Mouse (Mus musculus): ENCODE measurements around the gene Metap1.
"Not testable (repeated sequence)": the region's sequence is repeated elsewhere in the genome, so short reads cannot be mapped to it uniquely, and the experiment has no call there.

Gene Metap1

GRCm38 (mm10) chr3:138499854-138500740 lies 10.8 kb upstream of the Metap1 start:
- DNase-seq, result no peak

DNA sequence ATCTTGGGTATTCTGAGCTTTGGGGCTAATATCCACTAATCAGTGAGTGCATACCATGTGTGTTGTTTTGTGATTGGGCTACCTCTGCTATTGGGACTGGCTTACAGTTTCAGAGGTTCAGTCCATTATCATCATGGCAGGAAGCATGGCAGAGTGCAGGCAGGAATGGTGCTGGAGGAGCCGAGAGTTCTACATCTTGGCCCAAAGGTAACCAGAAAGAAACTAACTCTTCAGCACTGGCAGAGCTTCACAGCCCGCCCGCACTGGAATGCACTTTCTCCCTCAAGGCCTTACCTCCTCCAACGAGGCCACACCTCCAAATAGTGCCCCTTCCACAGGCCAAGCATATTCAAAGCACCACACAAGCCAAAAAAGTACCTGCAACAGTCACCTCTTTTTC lies 9.4 kb upstream of the Metap1 start:
- DNase-seq, result no peak

DNA sequence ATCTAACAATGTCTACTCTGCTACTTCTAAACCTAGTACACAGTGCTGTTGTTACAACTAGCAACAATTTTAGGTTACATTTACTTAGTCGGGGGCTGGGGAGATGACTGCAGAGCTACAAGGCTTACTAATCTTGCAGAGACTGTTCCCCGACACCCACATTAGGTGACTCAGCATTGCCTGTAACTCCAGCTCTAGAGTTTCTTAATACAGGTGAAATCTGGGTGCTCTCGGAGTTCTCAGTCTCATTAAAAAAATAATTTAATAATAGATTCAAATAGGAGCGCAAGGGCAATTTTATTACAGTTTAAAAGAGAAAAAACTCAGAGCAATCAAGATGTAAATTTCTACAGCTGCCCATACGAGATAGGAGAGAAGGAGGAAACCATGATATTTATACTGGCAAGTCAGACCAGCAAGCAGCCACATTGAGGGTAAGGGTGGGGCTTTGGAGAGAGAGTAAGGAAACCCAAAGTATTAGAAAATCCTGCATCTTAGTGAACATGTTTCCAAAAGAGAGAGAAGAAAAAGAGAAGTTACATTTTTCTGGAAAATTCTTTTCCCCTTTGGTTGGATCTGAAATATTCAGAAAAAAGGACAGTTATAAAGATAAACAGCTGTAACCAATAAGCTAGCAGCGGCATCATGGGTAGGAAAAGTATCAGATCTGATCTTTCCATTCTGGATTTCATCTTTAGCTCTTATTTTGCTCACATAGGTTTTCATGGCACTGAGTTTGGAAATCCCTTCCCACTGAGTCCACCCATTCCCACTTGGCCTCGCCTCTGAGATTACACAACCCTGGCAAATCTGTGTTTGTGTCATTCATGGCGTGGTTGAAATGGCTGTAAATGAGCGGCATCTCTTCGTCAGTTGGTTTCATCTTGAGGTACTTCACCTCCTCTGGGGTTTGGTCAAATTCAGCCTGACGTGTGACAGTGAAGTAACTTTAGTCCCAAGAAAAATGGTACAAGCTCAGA lies 6.1 kb upstream of the Metap1 start:
- no peak for DNase-seq

- DNase-seq, result no peak
These were observed 5.2 kb upstream of the Metap1 start for GRCm38 (mm10) chr3:138494565-138494964.

- DNase-seq, result no peak
These were observed 4.4 kb upstream of the Metap1 start for GRCm38 (mm10) chr3:138493668-138494067.

GRCm38 (mm10) chr3:138490034-138490337 lies 671 bp upstream of the Metap1 start:
- no peak for DNase-seq

DNA sequence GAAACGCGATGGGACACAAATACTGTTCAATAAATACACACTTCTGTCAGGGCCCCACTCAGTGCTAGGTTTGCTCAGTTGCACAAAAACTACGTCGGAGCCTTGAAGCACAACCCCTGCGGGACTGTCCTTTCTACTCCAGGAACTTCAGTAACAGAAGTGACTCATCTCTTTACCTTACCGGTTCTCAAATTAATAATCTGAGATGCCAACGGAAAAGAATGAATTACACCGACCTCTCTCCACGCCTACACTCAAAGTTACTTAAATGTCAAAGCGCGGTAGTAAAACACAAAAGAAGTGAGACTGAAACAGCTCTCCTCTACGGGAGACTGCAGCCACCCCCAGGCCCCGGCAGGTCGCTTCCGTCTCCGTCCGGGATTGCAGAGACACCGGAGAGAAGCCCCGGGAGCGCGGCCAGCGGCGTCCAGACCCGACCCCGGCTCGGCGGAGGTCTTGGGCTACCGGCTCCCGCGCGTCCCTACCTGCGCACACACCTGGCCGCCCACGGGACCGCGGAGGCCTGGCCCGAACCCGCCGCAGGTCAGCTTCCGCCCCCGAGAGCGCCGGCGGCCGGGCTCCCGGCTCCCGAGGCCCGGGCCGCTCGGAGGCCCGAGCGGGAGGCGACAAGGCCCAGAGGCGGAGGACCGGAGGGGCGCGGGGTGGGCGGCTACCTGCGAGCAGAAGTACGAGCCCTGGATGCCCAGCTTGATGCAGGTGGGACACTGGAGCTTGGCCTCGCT lies 560 bp downstream of the Metap1 start:
- DNase-seq, result no peak

GRCm38 (mm10) chr3:138483240-138483639 lies 6.1 kb downstream of the Metap1 start:
- no peak for DNase-seq

DNA sequence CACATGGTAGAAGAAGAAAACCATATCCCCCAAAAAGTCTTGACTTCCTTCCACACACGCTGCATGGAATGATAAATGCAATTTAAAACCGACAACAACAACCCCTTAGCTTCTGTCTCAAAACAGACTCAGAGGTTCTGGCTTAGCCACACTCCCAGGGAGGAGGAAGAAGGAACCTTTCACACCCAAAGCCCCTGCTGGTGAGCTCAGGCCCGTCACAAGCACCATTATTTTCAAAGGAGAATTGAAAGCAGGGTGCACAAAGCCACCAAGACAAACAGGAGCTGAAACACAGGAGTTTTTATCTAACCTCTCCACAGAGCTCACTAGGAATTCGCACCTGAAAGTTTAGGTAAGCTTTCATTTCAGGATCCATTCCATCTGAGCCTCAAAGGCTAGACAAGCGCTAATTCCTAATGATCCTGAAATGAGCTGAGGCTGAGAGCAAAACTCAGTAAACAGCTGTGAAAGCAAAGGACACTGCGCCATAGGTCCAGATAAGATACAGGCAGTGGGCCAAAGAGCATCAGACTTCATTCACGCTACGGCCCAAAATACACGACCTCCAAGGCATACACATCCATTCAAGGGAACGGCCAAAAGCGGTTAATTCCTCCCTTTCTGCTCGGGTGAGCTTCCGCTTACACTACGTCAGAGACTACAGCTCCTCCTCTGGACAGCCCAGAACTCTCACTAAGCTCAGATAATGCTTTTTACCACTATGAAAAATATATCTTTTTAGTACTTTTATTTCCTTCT lies 7.6 kb downstream of the Metap1 start:
- DNase-seq, result no peak

- DNase-seq, result no peak
These were observed 9.8 kb downstream of the Metap1 start for GRCm38 (mm10) chr3:138479489-138479888.

GRCm38 (mm10) chr3:138471066-138471465 lies 18.2 kb downstream of the Metap1 start:
- no peak for DNase-seq

- not testable (repeated sequence) for DNase-seq
These were observed 22.7 kb downstream of the Metap1 start for GRCm38 (mm10) chr3:138466656-138467055.

GRCm38 (mm10) chr3:138464573-138465147 lies 24.7 kb downstream of the Metap1 start:
- no peak for DNase-seq

- no peak for DNase-seq
These were observed 25.5 kb downstream of the Metap1 start for GRCm38 (mm10) chr3:138463807-138464206.

GRCm38 (mm10) chr3:138463137-138463536 lies 26.2 kb downstream of the Metap1 start:
- DNase-seq, result peak; percentile 46

DNA sequence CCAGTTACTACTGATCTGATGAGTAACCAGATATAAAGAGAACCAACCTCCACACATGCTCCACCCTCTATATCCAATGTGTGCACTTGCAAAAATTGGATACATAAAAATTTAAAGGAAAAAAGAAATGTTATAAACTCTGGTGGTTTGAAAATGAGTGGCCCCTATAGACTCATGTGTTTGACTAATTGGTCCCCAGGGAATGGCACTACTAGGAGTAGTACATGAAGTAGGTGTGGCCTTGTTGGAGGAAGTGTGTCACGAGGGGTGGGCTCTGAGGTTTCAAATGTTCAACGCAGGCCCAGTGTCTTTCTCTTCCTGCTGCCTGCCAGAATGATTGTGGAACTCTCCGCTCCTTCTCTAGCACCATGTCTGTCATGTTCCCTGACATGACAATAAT lies 27.5 kb downstream of the Metap1 start:
- no peak for DNase-seq

DNA sequence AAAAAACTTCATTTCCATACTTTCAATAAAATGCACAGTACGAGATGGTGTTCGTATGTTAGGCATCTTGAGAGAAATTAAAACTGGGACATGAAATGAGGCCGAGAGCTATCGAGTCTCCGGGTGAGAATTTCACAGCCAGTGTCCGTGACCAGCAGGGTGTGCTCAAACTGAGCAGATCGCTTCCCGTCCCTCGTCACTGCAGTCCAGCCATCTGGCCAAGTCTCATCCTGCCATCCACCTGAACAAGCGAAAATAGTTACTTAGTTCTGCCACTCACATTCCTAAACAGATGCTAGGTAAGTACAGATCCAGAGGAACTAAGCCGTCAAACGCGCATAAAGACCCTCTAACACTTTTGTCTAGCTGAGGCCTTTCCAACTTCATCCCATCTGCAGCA lies 29.1 kb downstream of the Metap1 start:
- DNase-seq, result no peak

DNA sequence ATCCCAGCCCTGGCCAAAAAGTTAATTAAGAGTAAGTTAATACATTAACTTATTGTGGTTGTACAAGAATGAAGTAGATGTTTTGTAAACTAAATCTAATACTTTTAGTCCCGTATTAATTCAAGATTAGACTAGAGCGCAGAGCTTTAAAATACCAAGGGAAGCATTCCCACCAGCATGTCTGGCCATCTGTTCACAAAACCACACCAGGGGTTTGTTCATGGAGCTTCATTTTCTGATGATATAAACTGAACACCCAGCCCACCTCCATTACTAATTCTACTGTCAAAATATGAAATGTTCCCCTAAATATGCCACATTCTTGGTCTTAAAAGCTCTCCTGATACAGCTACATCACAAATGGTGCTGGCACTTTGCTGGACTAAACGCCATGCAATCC lies 30.9 kb downstream of the Metap1 start:
- no peak for DNase-seq

GRCm38 (mm10) chr3:138454711-138455435 lies 34.4 kb downstream of the Metap1 start:
- DNase-seq, result no peak

GRCm38 (mm10) chr3:138454234-138454633 lies 35.1 kb downstream of the Metap1 start:
- DNase-seq, result no peak

DNA sequence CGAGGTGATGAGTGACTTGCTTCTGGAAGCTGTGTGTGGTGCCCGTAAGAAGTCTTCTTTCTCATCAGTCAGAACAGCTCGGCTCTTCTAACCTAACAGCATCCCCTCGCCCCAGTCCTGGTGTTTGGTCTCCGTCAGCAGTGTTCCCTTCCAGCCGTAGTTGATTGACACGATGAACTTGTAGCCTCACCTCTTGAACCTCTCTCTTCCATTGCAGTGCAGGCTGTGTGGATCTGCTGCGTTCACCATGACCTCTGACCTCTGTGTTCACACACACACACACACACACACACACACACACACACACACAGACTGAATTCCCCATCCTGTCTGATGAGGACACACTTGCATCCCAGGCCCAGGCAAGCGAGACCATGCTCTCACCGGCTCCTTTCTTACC lies 37.1 kb downstream of the Metap1 start:
- no peak for DNase-seq

All from kidney, postnatal 14 days (tissue).